Mouse (Mus musculus) heart, embryonic 15.5 days (tissue): Measurements from ENCODE around the gene Gm28047. TPM values are rescaled to one million over a fixed set of nuclear protein-coding genes. Genes with fewer than 3 reads are reported as not detected.
A peak's percentile ranks its signal among the peaks of the same experiment; 100 is the strongest.

ENCODE experiments used
- ATAC-seq: fragments of 200-750 bp; cut with Nextera tagmentation; replicated peaks from 2 replicates; pipeline ENCODE4 v1.8.0; 2017; ENCODE audit warnings: low read depth, moderate TSS enrichment; ENCODE audit not compliant: insufficient number of reproducible peaks, insufficient read depth, low FRiP score
- H3K27ac ChIP-seq: fragments of 300-500 bp; sonication (generic); 2 replicates; pipeline ENCODE4 v1.5.1; 2015; ENCODE audit warnings: mild to moderate bottlenecking, inconsistent platforms
- H3K27me3 ChIP-seq: fragments of 300-500 bp; sonication (generic); 2 replicates; pipeline ENCODE4 v1.6.1; 2015; ENCODE audit warnings: inconsistent platforms
- H3K36me3 ChIP-seq: fragments of 300-500 bp; sonication (generic); 2 replicates; pipeline ENCODE4 v1.6.1; 2015; ENCODE audit warnings: mild to moderate bottlenecking, inconsistent platforms
- H3K4me1 ChIP-seq: fragments of 300-500 bp; sonication (generic); replicated peaks from 2 replicates; pipeline ENCODE4 v1.6.1; 2015; ENCODE audit warnings: inconsistent platforms
- H3K4me2 ChIP-seq: fragments of 300-500 bp; sonication (generic); 2 replicates; pipeline ENCODE4 v1.6.1; 2015; ENCODE audit warnings: inconsistent platforms, mild to moderate bottlenecking, moderate library complexity
- H3K4me3 ChIP-seq: fragments of 300-500 bp; sonication (generic); 2 replicates; pipeline ENCODE4 v1.5.1; 2015; ENCODE audit warnings: mild to moderate bottlenecking, inconsistent platforms
- H3K9ac ChIP-seq: fragments of 300-500 bp; sonication (generic); 2 replicates; pipeline ENCODE4 v1.6.1; 2015; ENCODE audit warnings: mild to moderate bottlenecking, inconsistent platforms
- H3K9me3 ChIP-seq: fragments of 300-500 bp; sonication (generic); replicated peaks from 2 replicates; pipeline ENCODE4 v1.6.1; 2016; ENCODE audit warnings: inconsistent platforms
- WGBS: fragments of 180-500 bp; shearing (Covaris S2); methylation state at CpG from one replicate; pipeline ENCODE4 v1.1.7; 2015; ENCODE audit warnings: mixed read lengths; 5-methylcytosine and 5-hydroxymethylcytosine counted together
- microRNA counts: library from miRNA; unstranded; fragments of <30 nt; microRNA quantifications from one replicate; lab custom pipeline; 2016
- microRNA-seq: library from miRNA; unstranded; fragments of <30 nt; microRNA quantifications from one replicate; pipeline ENCODE4, GENCODE M21; 2016
- polyA plus RNA-seq: library from polyadenylated mRNA; unstranded; fragments of >200 nt; fragmentation: Nextera tagmentation; extraction: Ambion mirVana; gene quantifications from 2 replicates; pipeline ENCODE4 v1.2.1, GENCODE M21; 2015

Gm28047 gene
- polyA plus RNA-seq, 1 experiment from 2014 or later: not detected

- Histone ChIP-seq H3K4me2 (no peak overlapping the region), H3K27me3 (no peaks in the 10 kb centered on the region), H3K36me3 (peaks cover 85% of the 10 kb centered on the region), H3K27ac (no peak overlapping the region), H3K9ac (no peak overlapping the region), H3K9me3 (no peaks in the 10 kb centered on the region), H3K4me3 (no peak overlapping the region), H3K4me1 (peaks cover 11% of the 10 kb centered on the region)
- ATAC-seq: no peak
- WGBS: 61% methylated on average over 1 of the region's 1 CpGs
These were observed 137.2 kb downstream of the Gm28047 start for GRCm38 (mm10) chr15:102487664-102488063.

DNA sequence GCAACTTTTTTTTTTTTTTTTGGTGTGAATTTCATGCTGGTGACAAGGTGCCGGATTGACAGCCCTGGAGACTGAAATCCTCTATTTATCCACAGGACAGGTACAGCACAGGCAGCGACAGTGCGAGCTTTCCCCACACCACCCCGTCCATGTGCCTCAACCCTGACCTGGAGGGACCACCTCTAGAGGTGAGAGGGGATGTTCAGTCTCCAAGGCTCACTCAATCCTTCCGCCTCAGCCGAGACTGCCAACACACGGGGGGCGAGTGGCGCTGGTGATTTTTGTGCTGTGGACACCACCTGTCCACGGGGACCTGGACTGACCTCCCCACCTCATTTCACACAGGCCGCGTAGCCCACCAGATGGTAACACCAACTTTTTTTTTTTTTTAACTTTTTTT lies 139.0 kb downstream of the Gm28047 start:
- Histone ChIP-seq H3K36me3 (peaks cover 83% of the 10 kb centered on the region), H3K9me3 (no peaks in the 10 kb centered on the region), H3K27ac (no peak overlapping the region), H3K27me3 (no peaks in the 10 kb centered on the region), H3K4me1 (peaks cover 18% of the 10 kb centered on the region), H3K9ac (no peak overlapping the region), H3K4me3 (no peak overlapping the region), H3K4me2 (no peak overlapping the region)
- WGBS: 88% methylated on average over 12 of the region's 12 CpGs
- no peak for ATAC-seq

DNA sequence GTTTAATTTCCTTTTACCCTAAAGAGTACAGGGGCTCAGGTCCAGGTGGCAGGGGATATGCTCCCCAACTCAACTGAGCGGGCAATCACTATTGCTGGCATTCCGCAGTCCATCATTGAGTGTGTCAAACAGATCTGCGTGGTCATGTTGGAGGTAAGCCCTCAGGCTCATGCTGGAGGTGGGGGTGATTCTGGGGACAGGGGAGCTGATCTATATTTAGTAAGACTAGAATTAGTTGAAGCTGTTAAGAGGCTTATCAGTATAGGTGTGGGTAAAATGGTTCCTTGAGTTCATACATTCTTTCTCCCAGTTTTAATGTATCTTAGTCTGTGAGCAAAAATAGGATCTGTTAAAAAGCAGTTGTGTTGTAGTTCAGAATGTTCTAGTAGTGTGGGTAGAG lies 141.7 kb downstream of the Gm28047 start:
- no peaks in the 10 kb centered on the region for H3K9me3 ChIP-seq
- H3K27ac ChIP-seq: peak overlapping the region; percentile 57
- peak overlapping the region; percentile 13; the same call in 1 of the 2 replicates for H3K4me2 ChIP-seq
- no peak for ATAC-seq
- H3K36me3 ChIP-seq: peaks cover 77% of the 10 kb centered on the region
- WGBS: 57% methylated on average over 3 of the region's 3 CpGs
- H3K9ac ChIP-seq: no peak overlapping the region
- no peak overlapping the region for H3K4me3 ChIP-seq
- peaks cover 18% of the 10 kb centered on the region for H3K4me1 ChIP-seq
- H3K27me3 ChIP-seq: no peaks in the 10 kb centered on the region

DNA sequence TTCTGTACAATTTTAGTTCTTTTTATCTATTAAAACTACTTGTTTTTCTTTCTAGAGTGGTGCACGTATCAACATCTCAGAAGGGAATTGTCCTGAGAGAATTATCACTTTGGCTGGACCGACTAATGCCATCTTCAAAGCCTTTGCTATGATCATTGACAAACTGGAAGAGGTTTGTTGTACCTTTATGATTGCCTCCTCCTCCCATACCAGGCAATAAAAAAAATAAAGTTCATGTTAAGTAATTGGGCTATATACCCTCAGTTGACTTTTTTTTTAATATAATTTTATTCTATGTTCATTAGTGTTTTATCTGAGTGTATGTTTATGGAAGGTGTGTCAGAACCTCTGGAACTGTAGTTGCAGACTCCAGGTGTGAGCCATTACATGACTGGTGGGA lies 150.3 kb downstream of the Gm28047 start:
- peaks cover 53% of the 10 kb centered on the region for H3K36me3 ChIP-seq
- 82% methylated on average over 2 of the region's 2 CpGs for WGBS
- no peak overlapping the region for H3K4me3 ChIP-seq
- H3K9me3 ChIP-seq: no peaks in the 10 kb centered on the region
- H3K4me1 ChIP-seq: peaks cover 12% of the 10 kb centered on the region
- H3K27me3 ChIP-seq: no peaks in the 10 kb centered on the region
- no peak for ATAC-seq
- H3K9ac ChIP-seq: no peak overlapping the region
- no peak overlapping the region for H3K27ac ChIP-seq
- H3K4me2 ChIP-seq: no peak overlapping the region

MicroRNA genes within 50 kb of the gene (microRNA counts, 519-probe panel; counts per million panel counts)
- 2,374 counts per million, percentile 45 among the panel's probes with 10 or more counts for microRNA mmu-miR-688 (lab: Ali Mortazavi, UCI)

Small RNA genes lying within 50 kb of the gene (microRNA-seq; reads per million reads assigned to microRNA genes)
- not detected for gene Mir688

Other genes with a start within 250 kb of the Gm28047 start
- gene Sp1, start 218.9 kb downstream of the Gm28047 start, polyA plus RNA-seq: 4.7 and 5.0 TPM in 2 replicates
- 4.9 and 5.7 TPM in 2 replicates for gene Amhr2, start 179.7 kb downstream of the Gm28047 start, polyA plus RNA-seq
- 87.9 and 91.2 TPM in 2 replicates for gene Prr13, start 166.0 kb downstream of the Gm28047 start, polyA plus RNA-seq
- 130 and 139 TPM in 2 replicates for gene Pcbp2, start 154.5 kb downstream of the Gm28047 start, polyA plus RNA-seq
- gene Gm10337, start 121.3 kb downstream of the Gm28047 start, polyA plus RNA-seq: 2.0 and 2.6 TPM in 2 replicates
- 9.8 and 13.1 TPM in 2 replicates for gene Map3k12, start 108.0 kb downstream of the Gm28047 start, polyA plus RNA-seq
- gene Tarbp2, start 106.9 kb downstream of the Gm28047 start, polyA plus RNA-seq: 78.3 and 87.9 TPM in 2 replicates
- gene Npff, start 100.1 kb downstream of the Gm28047 start, polyA plus RNA-seq: 2.3 and 2.4 TPM in 2 replicates
- 26.7 and 32.7 TPM in 2 replicates for gene Atf7, start 397 bp upstream of the Gm28047 start, polyA plus RNA-seq
- gene Atp5g2, start 47.3 kb upstream of the Gm28047 start, polyA plus RNA-seq: 58.1 and 78.1 TPM in 2 replicates
- 62.8 and 79.1 TPM in 2 replicates for gene Calcoco1, start 97.1 kb upstream of the Gm28047 start, polyA plus RNA-seq